Mouse (Mus musculus) limb, embryonic 13.5 days (tissue): ENCODE measurements at regions not wholly inside any gene's neighbourhood (a gene's known extent, or its start where the extent isn't known, plus 50 kb on each side); places are given as distances from the start of the nearest gene placed in this dataset.

Source experiments
- ATAC-seq: fragments of 200-750 bp; cut with Nextera tagmentation; 2 replicates; pipeline ENCODE4 v1.8.0; 2017; ENCODE audit warnings: low read depth, moderate number of reproducible peaks, moderate TSS enrichment; ENCODE audit not compliant: low FRiP score
- H3K27ac ChIP-seq: fragments of 300-500 bp; sonication (generic); 2 replicates; pipeline ENCODE4 v1.5.1; 2015; ENCODE audit warnings: inconsistent platforms, mild to moderate bottlenecking, moderate library complexity
- H3K27me3 ChIP-seq: fragments of 300-500 bp; sonication (generic); 2 replicates; pipeline ENCODE4 v1.6.1; 2015; ENCODE audit warnings: mild to moderate bottlenecking, inconsistent platforms
- H3K36me3 ChIP-seq: fragments of 300-500 bp; sonication (generic); 2 replicates; pipeline ENCODE4 v1.6.1; 2015; ENCODE audit warnings: inconsistent platforms, mild to moderate bottlenecking, moderate library complexity
- H3K4me1 ChIP-seq: fragments of 300-500 bp; sonication (generic); 2 replicates; pipeline ENCODE4 v1.6.1; 2015; ENCODE audit warnings: inconsistent platforms
- H3K4me2 ChIP-seq: fragments of 300-500 bp; sonication (generic); replicated peaks from 2 replicates; pipeline ENCODE4 v1.6.1; 2015; ENCODE audit warnings: inconsistent platforms, mild to moderate bottlenecking, moderate library complexity
- H3K4me3 ChIP-seq: fragments of 300-500 bp; sonication (generic); 2 replicates; pipeline ENCODE4 v1.5.1; 2015; ENCODE audit warnings: moderate library complexity, mild to moderate bottlenecking, inconsistent platforms
- H3K9ac ChIP-seq: fragments of 300-500 bp; sonication (generic); 2 replicates; pipeline ENCODE4 v1.6.1; 2015; ENCODE audit warnings: mild to moderate bottlenecking, inconsistent platforms
- H3K9me3 ChIP-seq: fragments of 300-500 bp; sonication (generic); 2 replicates; pipeline ENCODE4 v1.6.1; 2016; ENCODE audit warnings: inconsistent platforms
- WGBS: fragments of 180-500 bp; shearing (Covaris S2); methylation state at CpG from one replicate; pipeline ENCODE4 v1.1.7; 2015; 5-methylcytosine and 5-hydroxymethylcytosine counted together

- ATAC-seq, result no peak
- no peak overlapping the region for H3K4me3 ChIP-seq
- WGBS, result 62% methylated on average over 4 of the region's 4 CpGs
- H3K4me2 ChIP-seq, result 0 out of 2 replicates have a peak overlapping the region, but pooled peaks have one; percentile 17
- H3K36me3 ChIP-seq, result no peaks in the 10 kb centered on the region
- H3K9ac ChIP-seq, result no peak overlapping the region
- H3K27me3 ChIP-seq, result no peaks in the 10 kb centered on the region
- H3K9me3 ChIP-seq, result no peaks in the 10 kb centered on the region
- no peak overlapping the region for H3K27ac ChIP-seq
- H3K4me1 ChIP-seq, result 0 out of 2 replicates have a peak, but pooled peaks cover 4% of the 10 kb centered on the region
These were observed 50.8 kb upstream of the Mboat1 start for GRCm38 (mm10) chr13:30085446-30085845.

GRCm38 (mm10) chr13:30085005-30085404 lies 51.3 kb upstream of the Mboat1 start:
- Histone ChIP-seq H3K4me1 (0 out of 2 replicates have a peak, but pooled peaks cover 6% of the 10 kb centered on the region), H3K4me3 (no peak overlapping the region), H3K4me2 (peak overlapping the region; percentile 17; the same call in 1 of the 2 replicates), H3K27ac (no peak overlapping the region), H3K36me3 (no peaks in the 10 kb centered on the region), H3K9ac (no peak overlapping the region), H3K27me3 (no peaks in the 10 kb centered on the region), H3K9me3 (no peaks in the 10 kb centered on the region)
- peak; percentile 67; the same call in 1 of the 2 replicates for ATAC-seq
- under 1% methylated on average over 10 of the region's 10 CpGs for WGBS

GRCm38 (mm10) chr13:30084386-30084785 lies 51.9 kb upstream of the Mboat1 start:
- no peak overlapping the region for H3K4me3 ChIP-seq
- no peaks in the 10 kb centered on the region for H3K9me3 ChIP-seq
- no peak for ATAC-seq
- no peak overlapping the region for H3K27ac ChIP-seq
- H3K4me1 ChIP-seq, result 0 out of 2 replicates have a peak, but pooled peaks cover 6% of the 10 kb centered on the region
- H3K9ac ChIP-seq, result no peak overlapping the region
- H3K27me3 ChIP-seq, result no peaks in the 10 kb centered on the region
- H3K36me3 ChIP-seq, result no peaks in the 10 kb centered on the region
- H3K4me2 ChIP-seq, result no peak overlapping the region
- 67% methylated on average over 5 of the region's 5 CpGs for WGBS

GRCm38 (mm10) chr13:30083949-30084348 lies 52.3 kb upstream of the Mboat1 start:
- H3K9me3 ChIP-seq, result no peaks in the 10 kb centered on the region
- no peak overlapping the region for H3K27ac ChIP-seq
- no peak overlapping the region for H3K4me3 ChIP-seq
- WGBS, result 68% methylated on average over 6 of the region's 6 CpGs
- no peak overlapping the region for H3K9ac ChIP-seq
- no peak for ATAC-seq
- 0 out of 2 replicates have a peak, but pooled peaks cover 6% of the 10 kb centered on the region for H3K4me1 ChIP-seq
- H3K27me3 ChIP-seq, result no peaks in the 10 kb centered on the region
- no peak overlapping the region for H3K4me2 ChIP-seq
- no peaks in the 10 kb centered on the region for H3K36me3 ChIP-seq

- no peak overlapping the region for H3K27ac ChIP-seq
- H3K9me3 ChIP-seq, result no peaks in the 10 kb centered on the region
- ATAC-seq, result no peak
- 49% methylated on average over 2 of the region's 2 CpGs for WGBS
- no peak overlapping the region for H3K9ac ChIP-seq
- H3K27me3 ChIP-seq, result no peaks in the 10 kb centered on the region
- H3K4me2 ChIP-seq, result no peak overlapping the region
- 0 out of 2 replicates have a peak, but pooled peaks cover 6% of the 10 kb centered on the region for H3K4me1 ChIP-seq
- no peaks in the 10 kb centered on the region for H3K36me3 ChIP-seq
- no peak overlapping the region for H3K4me3 ChIP-seq
These were observed 53.5 kb upstream of the Mboat1 start for GRCm38 (mm10) chr13:30082761-30083160.

GRCm38 (mm10) chr13:30080705-30081474 lies 55.4 kb upstream of the Mboat1 start:
- WGBS, result 64% methylated on average over 15 of the region's 15 CpGs
- H3K9me3 ChIP-seq, result no peaks in the 10 kb centered on the region
- 0 out of 2 replicates have a peak, but pooled peaks cover 6% of the 10 kb centered on the region for H3K4me1 ChIP-seq
- no peak overlapping the region for H3K9ac ChIP-seq
- H3K27ac ChIP-seq, result no peak overlapping the region
- ATAC-seq, result no peak
- no peak overlapping the region for H3K4me3 ChIP-seq
- peak overlapping the region; percentile 25 for H3K4me2 ChIP-seq
- H3K36me3 ChIP-seq, result no peaks in the 10 kb centered on the region
- H3K27me3 ChIP-seq, result no peaks in the 10 kb centered on the region

GRCm38 (mm10) chr13:30074517-30075064 lies 61.7 kb upstream of the Mboat1 start:
- Histone ChIP-seq H3K9me3 (no peaks in the 10 kb centered on the region), H3K36me3 (no peaks in the 10 kb centered on the region), H3K27me3 (no peaks in the 10 kb centered on the region), H3K4me2 (no peak overlapping the region), H3K27ac (no peak overlapping the region), H3K4me3 (no peak overlapping the region), H3K4me1 (no peaks in the 10 kb centered on the region), H3K9ac (no peak overlapping the region)
- ATAC-seq, result no peak
- 91% methylated on average over 2 of the region's 2 CpGs for WGBS

GRCm38 (mm10) chr13:30074069-30074468 lies 62.2 kb upstream of the Mboat1 start:
- Histone ChIP-seq H3K4me2 (no peak overlapping the region), H3K27ac (no peak overlapping the region), H3K9ac (no peak overlapping the region), H3K27me3 (no peaks in the 10 kb centered on the region), H3K4me1 (no peaks in the 10 kb centered on the region), H3K4me3 (no peak overlapping the region), H3K9me3 (no peaks in the 10 kb centered on the region), H3K36me3 (no peaks in the 10 kb centered on the region)
- WGBS, result 87% methylated on average over 3 of the region's 3 CpGs
- ATAC-seq, result no peak

GRCm38 (mm10) chr13:30069397-30069796 lies 66.9 kb upstream of the Mboat1 start:
- H3K27ac ChIP-seq, result no peak overlapping the region
- no peak overlapping the region for H3K9ac ChIP-seq
- WGBS, result 68% methylated on average over 2 of the region's 2 CpGs
- no peak overlapping the region for H3K4me3 ChIP-seq
- no peaks in the 10 kb centered on the region for H3K36me3 ChIP-seq
- no peaks in the 10 kb centered on the region for H3K27me3 ChIP-seq
- no peak for ATAC-seq
- no peaks in the 10 kb centered on the region for H3K9me3 ChIP-seq
- H3K4me1 ChIP-seq, result no peaks in the 10 kb centered on the region
- H3K4me2 ChIP-seq, result no peak overlapping the region

GRCm38 (mm10) chr13:30067581-30068375 lies 68.5 kb upstream of the Mboat1 start:
- ATAC-seq, result no peak
- Histone ChIP-seq H3K27ac (no peak overlapping the region), H3K36me3 (no peaks in the 10 kb centered on the region), H3K4me2 (no peak overlapping the region), H3K9ac (no peak overlapping the region), H3K4me3 (no peak overlapping the region), H3K4me1 (no peaks in the 10 kb centered on the region), H3K9me3 (no peaks in the 10 kb centered on the region), H3K27me3 (no peaks in the 10 kb centered on the region)
- WGBS, result 65% methylated on average over 6 of the region's 6 CpGs

GRCm38 (mm10) chr13:30065520-30065919 lies 70.8 kb upstream of the Mboat1 start:
- H3K9me3 ChIP-seq, result no peaks in the 10 kb centered on the region
- no peak overlapping the region for H3K9ac ChIP-seq
- no peak overlapping the region for H3K4me3 ChIP-seq
- H3K4me1 ChIP-seq, result no peaks in the 10 kb centered on the region
- H3K27me3 ChIP-seq, result no peaks in the 10 kb centered on the region
- no peak for ATAC-seq
- no peaks in the 10 kb centered on the region for H3K36me3 ChIP-seq
- no peak overlapping the region for H3K27ac ChIP-seq
- H3K4me2 ChIP-seq, result no peak overlapping the region
- 63% methylated on average over 8 of the region's 8 CpGs for WGBS

- Histone ChIP-seq H3K36me3 (no peaks in the 10 kb centered on the region), H3K9me3 (no peaks in the 10 kb centered on the region), H3K9ac (no peak overlapping the region), H3K27ac (no peak overlapping the region), H3K4me2 (no peak overlapping the region), H3K4me1 (no peaks in the 10 kb centered on the region), H3K4me3 (no peak overlapping the region), H3K27me3 (no peaks in the 10 kb centered on the region)
- ATAC-seq, result no peak
- 83% methylated on average over 3 of the region's 3 CpGs for WGBS
These were observed 72.5 kb upstream of the Mboat1 start for GRCm38 (mm10) chr13:30063741-30064140.
